Mouse (Mus musculus): ENCODE results near the gene Psenen. TPM values are rescaled to one million over a fixed set of nuclear protein-coding genes. Genes with fewer than 3 reads are reported as not detected.

The Psenen gene
- 98.4 and 114 TPM in 2 replicates for polyA plus RNA-seq (2012; rRNA removed)

DNA sequence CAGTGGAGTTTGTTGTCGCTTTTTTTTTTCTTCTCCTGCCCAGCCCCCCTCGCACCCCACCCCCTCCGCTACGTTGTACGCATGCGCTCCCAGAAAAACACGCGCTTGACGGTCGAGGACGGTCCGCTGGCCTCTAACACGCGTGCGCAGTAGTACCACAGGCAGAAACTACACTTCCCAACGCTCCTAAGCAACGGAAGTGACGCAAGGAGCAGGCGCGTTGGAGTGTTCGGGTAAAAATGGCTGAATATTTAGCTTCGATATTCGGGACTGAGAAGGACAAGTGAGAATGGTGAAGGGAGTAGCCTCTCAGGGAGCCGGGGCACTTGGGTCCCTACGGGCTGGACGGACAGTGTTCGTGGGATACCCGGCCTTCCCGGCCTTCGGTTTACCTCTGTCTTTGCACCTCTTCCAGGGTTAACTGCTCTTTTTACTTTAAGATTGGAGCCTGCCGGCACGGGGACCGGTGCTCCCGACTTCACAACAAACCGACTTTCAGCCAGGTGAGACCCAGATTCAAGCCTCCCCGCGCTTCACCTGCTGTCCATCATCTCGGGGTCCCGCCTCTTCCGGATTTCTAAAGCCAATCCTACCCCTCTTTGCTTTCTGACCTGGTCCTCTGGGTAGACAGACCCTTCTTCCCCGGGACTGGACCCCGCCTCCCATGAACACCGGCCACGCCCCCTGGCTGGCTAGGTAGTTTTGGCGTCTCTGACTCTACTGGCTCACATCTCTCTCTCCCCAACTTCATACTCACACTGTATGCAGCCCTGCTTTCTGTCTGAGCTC is at the start of gene Psenen, which contains the start of the genes U2af1l4 and Gm49396:
Gene Psenen (minus strand): TSS at position 511 of the 789 bp plus-strand sequence.
Gene U2af1l4 (plus strand): TSS at position 185 of the 789 bp plus-strand sequence.
Gene Gm49396 (plus strand): TSS at position 228 of the 789 bp plus-strand sequence.

DNA sequence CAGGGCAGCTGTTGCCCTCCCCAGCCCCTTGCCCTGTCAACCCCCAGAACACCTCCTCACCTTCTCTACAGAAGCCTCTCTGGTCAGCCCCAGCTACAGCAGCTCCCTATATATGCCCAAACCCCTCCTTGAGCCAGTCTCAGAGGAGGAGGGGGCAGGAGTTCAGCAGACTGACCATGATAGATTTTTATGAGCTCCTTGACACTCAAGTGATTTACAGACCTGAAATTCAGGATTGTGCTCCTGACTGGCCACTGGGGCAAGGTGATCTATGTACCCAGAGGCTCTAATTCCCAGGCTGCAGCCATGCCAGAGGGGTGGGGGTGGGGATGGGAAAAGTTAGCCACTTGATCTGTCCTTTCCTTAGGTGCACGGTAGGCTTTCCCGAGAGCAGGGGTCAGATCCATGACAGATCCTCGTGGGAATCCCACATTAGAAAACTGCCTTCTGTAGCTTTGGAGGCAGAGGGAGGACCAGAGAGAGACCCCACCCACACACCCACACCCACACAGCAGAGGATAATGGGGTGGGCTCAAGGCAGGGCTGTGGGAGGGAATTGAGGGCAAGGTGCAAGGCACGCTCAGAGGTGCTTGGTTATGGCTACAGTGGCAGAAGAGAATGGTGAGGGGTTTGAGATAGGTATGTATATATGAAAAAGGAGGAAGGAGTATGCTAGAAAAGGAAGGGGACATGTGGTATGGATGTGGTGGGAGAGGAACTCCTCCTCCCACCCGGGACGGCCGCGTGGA is 49.4 kb upstream of the Psenen start, which contains the start of gene Upk1a:
Gene Upk1a (minus strand): TSS at position 194 of the 749 bp plus-strand sequence.

DNA sequence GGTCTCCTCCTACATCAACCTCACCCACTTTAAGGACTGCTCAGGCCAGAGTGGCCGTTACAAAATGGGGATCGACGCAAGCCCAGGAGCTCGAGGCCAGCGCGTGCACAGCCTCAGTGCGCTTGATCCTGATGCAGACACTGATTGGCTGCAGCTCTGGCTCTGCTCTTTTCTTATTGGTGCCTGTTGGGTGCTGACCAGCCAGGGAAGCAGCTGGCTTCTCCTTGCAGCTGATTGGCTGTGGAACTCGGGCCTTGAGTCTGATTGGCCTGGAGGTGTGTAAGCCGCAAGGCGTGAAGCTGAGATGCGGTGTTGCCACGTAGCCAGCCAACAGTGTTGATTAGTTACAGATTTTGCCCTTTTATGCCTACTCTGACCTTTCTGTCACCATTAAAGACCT is 35.4 kb upstream of the Psenen start, which contains the start of gene Zbtb32:
Gene Zbtb32 (minus strand): TSS at position 124 of the 400 bp plus-strand sequence.

DNA sequence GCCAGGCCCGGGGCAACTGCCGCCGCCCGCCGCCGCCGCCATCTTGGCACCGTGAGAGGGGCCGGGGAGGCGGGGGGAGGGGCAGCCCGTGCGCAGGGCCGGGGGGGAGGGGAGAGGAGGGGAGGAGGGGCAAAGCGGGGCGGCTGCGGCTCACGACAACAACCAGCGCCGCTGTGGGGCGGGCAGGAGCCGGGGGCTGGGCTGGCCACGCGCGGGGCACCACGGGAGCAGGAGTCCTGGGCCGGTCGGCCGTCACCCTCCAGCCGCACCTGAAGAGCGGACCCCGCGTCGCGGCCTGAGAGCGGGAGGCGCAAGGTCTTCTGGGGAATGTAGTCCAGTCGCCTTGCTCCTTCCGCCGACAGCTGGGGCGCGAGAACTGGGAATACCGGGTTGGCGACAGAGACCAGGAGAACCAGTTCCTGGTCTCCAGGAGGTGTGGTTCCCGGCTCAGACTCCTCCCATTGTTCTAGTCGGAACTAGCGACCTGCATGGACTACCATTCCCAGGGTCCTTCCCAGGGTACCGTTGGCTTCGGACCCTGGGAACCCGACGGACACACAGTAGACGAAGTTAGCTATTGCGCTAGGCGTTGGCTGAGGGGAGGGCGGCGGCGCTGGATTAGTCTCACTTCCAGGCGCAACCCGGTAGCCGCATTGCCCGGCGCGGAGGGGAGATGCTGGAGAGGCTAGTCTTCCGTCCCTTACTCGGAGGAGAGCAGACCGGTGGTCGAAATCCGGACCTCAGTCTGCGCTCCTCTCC is 25.4 kb upstream of the Psenen start, which contains the start of gene Kmt2b:
Gene Kmt2b (minus strand): TSS at position 51 of the 759 bp plus-strand sequence.

DNA sequence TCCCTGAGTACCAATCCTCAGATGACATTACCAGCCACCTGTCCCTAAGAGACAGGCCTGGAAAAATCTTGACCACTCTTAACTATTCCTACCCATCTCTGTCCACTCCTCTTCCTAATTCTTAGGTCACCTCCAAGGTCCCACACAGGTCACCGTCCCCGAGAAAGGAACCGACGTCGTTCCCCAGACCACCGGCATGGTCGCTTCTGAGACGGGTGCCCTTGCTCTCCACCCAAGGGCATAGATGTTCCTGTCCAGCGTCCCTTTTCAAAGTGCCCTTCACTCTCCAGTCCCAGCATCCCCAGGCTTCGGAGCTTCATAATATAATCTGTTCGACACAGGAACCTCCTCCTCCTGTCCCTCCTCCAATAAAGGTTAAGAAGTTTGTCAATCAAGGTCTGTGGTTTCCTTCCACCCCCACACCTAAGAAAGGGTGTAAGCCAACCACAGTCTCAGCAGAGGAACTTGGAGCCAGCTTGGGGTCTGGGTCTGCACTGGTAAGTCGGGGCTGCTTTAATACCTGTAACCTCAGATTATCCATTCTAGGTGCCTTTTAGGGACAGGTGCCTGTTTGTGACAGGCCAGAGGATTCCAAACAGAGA is 1.6 kb upstream of the Psenen start, which contains the start of gene Igflr1:
Gene Igflr1 (plus strand): TSS at position 458 of the 602 bp plus-strand sequence.

DNA sequence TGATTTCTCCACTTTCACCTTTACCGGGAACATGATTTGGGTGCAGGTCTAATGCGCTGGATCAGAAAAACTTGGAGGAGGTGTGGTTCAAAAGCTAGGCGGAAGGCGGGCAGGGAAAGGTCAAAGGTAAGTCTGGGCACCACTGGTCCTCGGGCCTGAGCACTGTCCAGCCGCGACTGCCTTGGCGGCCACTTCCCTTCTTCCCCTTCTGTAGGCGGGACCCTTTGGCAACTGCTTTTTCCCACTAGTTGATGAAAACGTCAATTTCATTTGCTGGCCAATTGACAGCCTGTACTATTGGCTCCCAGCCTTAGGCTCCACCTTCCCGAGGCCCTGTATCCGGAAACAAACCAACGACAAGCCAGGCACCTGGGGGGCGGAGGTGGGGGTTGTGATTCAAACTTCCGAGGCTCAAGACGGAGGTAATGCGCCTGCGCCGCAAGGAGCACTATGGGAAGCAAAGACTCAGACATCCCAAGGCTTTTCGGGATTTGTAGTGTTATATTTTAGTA is 3.9 kb downstream of the Psenen start, which contains the start of gene Lin37:
Gene Lin37 (minus strand): TSS at position 396 of the 512 bp plus-strand sequence.

DNA sequence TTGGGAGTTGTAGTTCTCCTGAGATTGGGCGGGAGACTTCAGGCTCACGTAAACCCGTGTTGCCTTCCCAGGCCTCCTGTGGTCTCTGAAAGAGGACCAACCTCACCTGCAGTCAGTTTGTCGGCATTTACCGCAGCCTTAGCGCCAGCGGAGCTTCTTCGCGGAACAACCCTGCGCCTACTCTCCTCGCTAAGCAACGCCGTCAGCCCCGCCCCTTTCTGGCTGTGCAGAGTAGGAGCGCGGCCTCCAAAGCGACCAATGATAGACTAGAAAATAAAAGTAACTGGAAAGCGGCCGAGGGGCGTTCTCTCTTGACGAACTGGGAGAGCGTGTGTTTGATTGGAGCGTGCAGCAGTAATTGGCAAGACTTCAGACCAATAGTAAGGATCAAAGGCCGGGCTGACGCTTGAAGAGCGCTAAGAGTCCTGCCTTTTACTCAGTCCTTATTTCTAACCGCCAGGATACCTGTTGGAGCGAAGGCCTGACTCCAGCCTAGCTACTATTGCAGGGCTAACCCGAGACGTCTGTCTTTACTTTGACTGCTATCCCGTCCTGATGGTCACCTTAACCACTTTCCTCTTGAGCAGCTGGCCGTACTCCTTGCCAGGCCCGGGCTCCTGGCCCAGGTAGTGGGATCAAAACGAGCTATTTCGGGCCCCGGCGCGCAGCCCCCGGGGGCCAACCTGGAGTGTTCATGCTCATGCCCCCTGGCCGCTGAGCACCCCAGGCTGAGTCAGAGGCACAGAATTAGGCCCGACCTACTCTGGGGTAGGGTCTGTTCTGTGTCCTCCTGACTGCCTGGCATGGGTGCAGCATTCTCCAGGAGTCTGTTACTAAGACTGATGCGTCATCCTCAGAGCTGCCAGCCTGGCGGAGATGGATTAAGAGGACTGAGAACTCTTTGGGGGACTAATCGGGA is 11.1 kb downstream of the Psenen start, which contains the start of the genes Hspb6 and Proser3:
Gene Hspb6 (plus strand): TSS at position 77 of the 919 bp plus-strand sequence.
Gene Proser3 (minus strand): TSS at position 198 of the 919 bp plus-strand sequence.

DNA sequence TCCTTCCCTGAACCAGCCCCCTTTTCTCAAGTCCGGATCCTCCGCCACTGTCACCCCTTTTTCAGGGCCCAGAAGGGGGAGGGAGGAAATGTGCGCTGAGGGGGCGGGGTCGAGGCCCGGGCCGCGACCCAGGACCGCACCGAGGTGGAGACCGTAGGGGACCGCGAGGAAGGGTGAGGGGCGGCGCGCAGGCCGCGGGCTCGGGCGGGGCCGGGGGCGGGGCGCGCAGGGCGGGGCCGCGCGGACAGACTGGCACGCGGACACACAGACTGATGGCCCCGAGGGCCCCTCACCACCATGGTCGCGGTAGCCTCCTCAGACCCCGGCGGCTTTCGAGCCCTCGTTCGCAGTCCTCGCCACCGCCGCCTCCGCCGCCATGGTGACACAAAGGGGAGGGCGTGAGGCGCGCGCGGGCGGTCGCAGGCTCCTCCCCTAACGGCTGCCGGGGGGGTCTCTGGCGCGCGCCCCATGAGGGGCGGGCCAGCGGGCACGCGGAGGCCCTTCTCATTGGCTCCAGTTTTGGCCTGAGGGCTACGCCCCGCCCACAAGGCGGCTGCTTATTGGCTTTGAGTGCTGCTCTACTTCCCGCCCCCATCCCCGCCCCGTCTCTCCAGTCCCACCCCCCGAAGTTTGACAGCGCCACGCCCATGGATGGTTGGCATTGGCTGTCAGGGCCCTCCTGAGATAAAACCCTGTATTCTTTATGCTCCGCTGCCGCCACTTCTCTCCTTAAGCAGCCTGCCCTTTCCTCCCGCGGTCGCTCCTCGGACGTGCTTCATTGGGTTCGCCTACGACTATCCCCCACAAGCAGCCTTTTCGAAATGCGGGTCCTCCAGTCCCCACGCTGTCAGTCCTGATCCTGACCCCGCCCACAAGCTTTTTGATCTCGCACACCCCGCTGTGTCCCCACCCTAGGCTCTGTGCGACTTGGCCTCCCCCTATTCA is 28.5 kb downstream of the Psenen start, which contains the start of gene Arhgap33:
Gene Arhgap33 (minus strand): TSS at position 428 of the 945 bp plus-strand sequence.

Other genes starting within 250 kb of the Psenen start
- 42.4 and 63.7 TPM in 2 replicates for gene Syne4, start 248.8 kb downstream of the Psenen start, polyA plus RNA-seq (2012; rRNA removed)
- 0.65 and 0.78 TPM in 2 replicates for gene E130208F15Rik, start 241.9 kb downstream of the Psenen start, polyA plus RNA-seq (2012; rRNA removed)
- 19.6 and 19.7 TPM in 2 replicates for gene Sdhaf1, start 239.7 kb downstream of the Psenen start, polyA plus RNA-seq (2012; rRNA removed)
- gene Lrfn3, start 200.9 kb downstream of the Psenen start, polyA plus RNA-seq (2012; rRNA removed) = 7.0 and 10.9 TPM in 2 replicates
- gene Tyrobp, start 149.9 kb downstream of the Psenen start, polyA plus RNA-seq (2012; rRNA removed) = 17.2 and 25.2 TPM in 2 replicates
- 0.16 and 0.40 TPM in 2 replicates for gene Hcst, start 143.8 kb downstream of the Psenen start, polyA plus RNA-seq (2012; rRNA removed)
- gene Nfkbid, start 141.9 kb downstream of the Psenen start, polyA plus RNA-seq (2012; rRNA removed) = 1.8 and 2.1 TPM in 2 replicates
- gene Aplp1, start 118.1 kb downstream of the Psenen start, polyA plus RNA-seq (2012; rRNA removed) = 102 and 109 TPM in 2 replicates
- 3.6 and 3.9 TPM in 2 replicates for gene Kirrel2, start 105.9 kb downstream of the Psenen start, polyA plus RNA-seq (2012; rRNA removed)
- 3.7 and 4.4 TPM in 2 replicates for gene Nphs1, start 105.3 kb downstream of the Psenen start, polyA plus RNA-seq (2012; rRNA removed)
- 0.82 and 3.3 TPM in 2 replicates for gene Prodh2, start 70.0 kb downstream of the Psenen start, polyA plus RNA-seq (2012; rRNA removed)
- gene Arhgap33, start 28.6 kb downstream of the Psenen start, polyA plus RNA-seq (2012; rRNA removed) = 102 and 119 TPM in 2 replicates
- 6.4 and 6.8 TPM in 2 replicates for gene Hspb6, start 11.4 kb downstream of the Psenen start, polyA plus RNA-seq (2012; rRNA removed)
- 22.3 and 28.9 TPM in 2 replicates for gene Proser3, start 11.3 kb downstream of the Psenen start, polyA plus RNA-seq (2012; rRNA removed)
- 35.8 and 38.5 TPM in 2 replicates for gene Lin37, start 3.8 kb downstream of the Psenen start, polyA plus RNA-seq (2012; rRNA removed)
- 57.5 and 77.8 TPM in 2 replicates for gene U2af1l4, start 326 bp downstream of the Psenen start, polyA plus RNA-seq (2012; rRNA removed)
- 5.6 and 6.0 TPM in 2 replicates for gene Gm49396, start 283 bp downstream of the Psenen start, polyA plus RNA-seq (2012; rRNA removed)
- gene Igflr1, start 1.8 kb upstream of the Psenen start, polyA plus RNA-seq (2012; rRNA removed) = 5.5 and 9.1 TPM in 2 replicates
- gene Kmt2b, start 25.1 kb upstream of the Psenen start, polyA plus RNA-seq (2012; rRNA removed) = 55.4 and 66.3 TPM in 2 replicates
- 0.20 and 0.45 TPM in 2 replicates for gene Zbtb32, start 35.3 kb upstream of the Psenen start, polyA plus RNA-seq (2012; rRNA removed)
- gene Upk1a, start 49.2 kb upstream of the Psenen start, polyA plus RNA-seq (2012; rRNA removed) = 1.9 and 4.0 TPM in 2 replicates
- 789 and 842 TPM in 2 replicates for gene Cox6b1, start 62.5 kb upstream of the Psenen start, polyA plus RNA-seq (2012; rRNA removed)
- gene Etv2, start 72.2 kb upstream of the Psenen start, polyA plus RNA-seq (2012; rRNA removed) = 0.07 and 0.18 TPM in 2 replicates
- gene Rbm42, start 86.7 kb upstream of the Psenen start, polyA plus RNA-seq (2012; rRNA removed) = 68.3 and 129 TPM in 2 replicates
- 50.6 and 72.4 TPM in 2 replicates for gene Haus5, start 101.4 kb upstream of the Psenen start, polyA plus RNA-seq (2012; rRNA removed)
- not detected in 2 replicates for gene Pmis2, start 108.0 kb upstream of the Psenen start, polyA plus RNA-seq (2012; rRNA removed)
- not detected in 2 replicates for gene 2200002J24Rik, start 135.3 kb upstream of the Psenen start, polyA plus RNA-seq (2012; rRNA removed)
- gene Atp4a, start 148.6 kb upstream of the Psenen start, polyA plus RNA-seq (2012; rRNA removed) = 0.70 and 1.3 TPM in 2 replicates
- 66.3 and 120 TPM in 2 replicates for gene Tmem147, start 165.9 kb upstream of the Psenen start, polyA plus RNA-seq (2012; rRNA removed)
- 0.16 TPM in 1 of 2 replicates, not detected in the other for gene Gapdhs, start 180.1 kb upstream of the Psenen start, polyA plus RNA-seq (2012; rRNA removed)
- 5.4 and 6.3 TPM in 2 replicates for gene Sbsn, start 187.8 kb upstream of the Psenen start, polyA plus RNA-seq (2012; rRNA removed)
- gene Dmkn, start 200.1 kb upstream of the Psenen start, polyA plus RNA-seq (2012; rRNA removed) = 0.06 and 0.15 TPM in 2 replicates
- not detected in 2 replicates for gene Krtdap, start 224.3 kb upstream of the Psenen start, polyA plus RNA-seq (2012; rRNA removed)

Data from central nervous system, embryonic 11.5 days (tissue).